Mouse (Mus musculus): ENCODE data around the gene Gm10639. TPM values are rescaled to one million over a fixed set of nuclear protein-coding genes. Genes with fewer than 3 reads are reported as not detected.

The Gm10639 gene
- total and polyA plus RNA-seq, 3 experiments: not detected

GRCm38 (mm10) chr9:78351504-78352220, 61.9 kb downstream of the Gm10639 start:
- TF ChIP-seq GATA2 (IDR thresholded peaks at IDR 0.05; ENCODE audit: borderline replicate concordance, low read depth, low read length) (no peak), POLR2AphosphoS5 (IDR thresholded peaks at IDR 0.05; ENCODE audit: insufficient replicate concordance, low read depth, low read length) (no peak), CTCF (IDR thresholded peaks at IDR 0.05; ENCODE audit: low read depth, low read length) (no peak), TAL1 (conservative IDR thresholded peaks at IDR 0.05; ENCODE audit: low read depth, low read length) (no peak), GATA1 (IDR thresholded peaks at IDR 0.05; ENCODE audit: borderline replicate concordance, low read length) (no peak)
- H3K9me3 ChIP-seq (replicated peaks): no peaks in the 10 kb centered on the region

More at GRCm38 (mm10) chr9:78351504-78352220, 61.9 kb downstream of the Gm10639 start:
- H3K36me3 ChIP-seq (replicated peaks): no peaks in the 10 kb centered on the region
- H3K4me1 ChIP-seq (ENCODE audit: insufficient read depth, low read depth, low read length): no peaks in the 10 kb centered on the region
- ATAC-seq (ENCODE audit: extremely low read depth, insufficient number of reproducible peaks, low FRiP score, poor library complexity, severe bottlenecking) (no peak), DNase-seq (ENCODE audit: low spot score) (no peak)
- H3K27me3 ChIP-seq (ENCODE audit: insufficient read depth, low read length): peaks cover 11% of the 10 kb centered on the region
- no peak overlapping the region for H3K4me3 ChIP-seq (ENCODE audit: low read depth, low read length)

Other genes starting within 250 kb of the Gm10639 start
- not detected in 2 replicates for gene Gcm1, start 238.0 kb upstream of the Gm10639 start, total RNA-seq (2014; fragmentation: Nextera tagmentation)
- gene Gcm1, start 238.0 kb upstream of the Gm10639 start, total RNA-seq (2017): 0.05 TPM in 1 of 2 replicates, not detected in the other
- not detected in 2 replicates for gene Gcm1, start 238.0 kb upstream of the Gm10639 start, polyA plus RNA-seq (2012)
- gene Fbxo9, start 180.9 kb upstream of the Gm10639 start, total RNA-seq (2014; fragmentation: Nextera tagmentation): 115 and 128 TPM in 2 replicates
- gene Fbxo9, start 180.9 kb upstream of the Gm10639 start, total RNA-seq (2017): 110 and 114 TPM in 2 replicates
- gene Fbxo9, start 180.9 kb upstream of the Gm10639 start, polyA plus RNA-seq (2012): 35.2 and 53.8 TPM in 2 replicates
- gene Ick, start 180.7 kb upstream of the Gm10639 start, total RNA-seq (2014; fragmentation: Nextera tagmentation): 49.2 and 59.1 TPM in 2 replicates
- gene Ick, start 180.7 kb upstream of the Gm10639 start, total RNA-seq (2017): 14.9 and 17.1 TPM in 2 replicates
- 18.8 and 20.5 TPM in 2 replicates for gene Ick, start 180.7 kb upstream of the Gm10639 start, polyA plus RNA-seq (2012)
- gene Gsta4, start 107.1 kb upstream of the Gm10639 start, total RNA-seq (2014; fragmentation: Nextera tagmentation): 3.6 and 6.8 TPM in 2 replicates
- 3.2 and 4.5 TPM in 2 replicates for gene Gsta4, start 107.1 kb upstream of the Gm10639 start, total RNA-seq (2017)
- 1.3 and 1.4 TPM in 2 replicates for gene Gsta4, start 107.1 kb upstream of the Gm10639 start, polyA plus RNA-seq (2012)
- gene Gsta1, start 59.3 kb upstream of the Gm10639 start, total RNA-seq (2014; fragmentation: Nextera tagmentation): not detected in 2 replicates
- gene Gsta1, start 59.3 kb upstream of the Gm10639 start, total RNA-seq (2017): not detected in 2 replicates
- gene Gsta1, start 59.3 kb upstream of the Gm10639 start, polyA plus RNA-seq (2012): not detected in 2 replicates
- gene Gm3776, start 32.8 kb upstream of the Gm10639 start, total RNA-seq (2014; fragmentation: Nextera tagmentation): not detected in 2 replicates
- not detected in 2 replicates for gene Gm3776, start 32.8 kb upstream of the Gm10639 start, total RNA-seq (2017)
- not detected in 2 replicates for gene Gm3776, start 32.8 kb upstream of the Gm10639 start, polyA plus RNA-seq (2012)
- not detected in 2 replicates for gene Omt2a, start 24.9 kb downstream of the Gm10639 start, total RNA-seq (2014; fragmentation: Nextera tagmentation)
- 0.11 TPM in 1 of 2 replicates, not detected in the other for gene Omt2a, start 24.9 kb downstream of the Gm10639 start, total RNA-seq (2017)
- gene Omt2a, start 24.9 kb downstream of the Gm10639 start, polyA plus RNA-seq (2012): not detected in 2 replicates
- not detected in 2 replicates for gene Omt2b, start 37.7 kb downstream of the Gm10639 start, total RNA-seq (2014; fragmentation: Nextera tagmentation)
- gene Omt2b, start 37.7 kb downstream of the Gm10639 start, total RNA-seq (2017): not detected in 2 replicates
- gene Omt2b, start 37.7 kb downstream of the Gm10639 start, polyA plus RNA-seq (2012): 0.04 TPM in 1 of 2 replicates, not detected in the other
- gene Gsta2, start 65.9 kb downstream of the Gm10639 start, total RNA-seq (2014; fragmentation: Nextera tagmentation): not detected in 2 replicates
- gene Gsta2, start 65.9 kb downstream of the Gm10639 start, total RNA-seq (2017): not detected in 2 replicates
- gene Gsta2, start 65.9 kb downstream of the Gm10639 start, polyA plus RNA-seq (2012): not detected in 2 replicates
- gene Dppa5a, start 78.3 kb downstream of the Gm10639 start, total RNA-seq (2014; fragmentation: Nextera tagmentation): not detected in 2 replicates
- gene Dppa5a, start 78.3 kb downstream of the Gm10639 start, total RNA-seq (2017): not detected in 2 replicates
- gene Dppa5a, start 78.3 kb downstream of the Gm10639 start, polyA plus RNA-seq (2012): not detected in 2 replicates
- gene Ooep, start 88.8 kb downstream of the Gm10639 start, total RNA-seq (2014; fragmentation: Nextera tagmentation): not detected in 2 replicates
- 0.06 TPM in 1 of 2 replicates, not detected in the other for gene Ooep, start 88.8 kb downstream of the Gm10639 start, total RNA-seq (2017)
- not detected in 2 replicates for gene Ooep, start 88.8 kb downstream of the Gm10639 start, polyA plus RNA-seq (2012)
- gene Ddx43, start 105.9 kb downstream of the Gm10639 start, total RNA-seq (2014; fragmentation: Nextera tagmentation): not detected in 2 replicates
- gene Ddx43, start 105.9 kb downstream of the Gm10639 start, total RNA-seq (2017): 0.05 TPM in 1 of 2 replicates, not detected in the other
- not detected in 2 replicates for gene Ddx43, start 105.9 kb downstream of the Gm10639 start, polyA plus RNA-seq (2012)
- gene Cgas, start 153.3 kb downstream of the Gm10639 start, total RNA-seq (2014; fragmentation: Nextera tagmentation): not detected in 2 replicates
- 0.12 and 0.16 TPM in 2 replicates for gene Cgas, start 153.3 kb downstream of the Gm10639 start, total RNA-seq (2017)
- gene Cgas, start 153.3 kb downstream of the Gm10639 start, polyA plus RNA-seq (2012): 0.02 TPM in 1 of 2 replicates, not detected in the other
- 39.3 and 41.4 TPM in 2 replicates for gene Mto1, start 158.3 kb downstream of the Gm10639 start, total RNA-seq (2014; fragmentation: Nextera tagmentation)
- gene Mto1, start 158.3 kb downstream of the Gm10639 start, total RNA-seq (2017): 35.1 and 35.5 TPM in 2 replicates
- 13.7 and 18.3 TPM in 2 replicates for gene Mto1, start 158.3 kb downstream of the Gm10639 start, polyA plus RNA-seq (2012)
- not detected in 2 replicates for gene Gm17324, start 158.9 kb downstream of the Gm10639 start, total RNA-seq (2014; fragmentation: Nextera tagmentation)
- gene Gm17324, start 158.9 kb downstream of the Gm10639 start, total RNA-seq (2017): 0.35 TPM in 1 of 2 replicates, not detected in the other
- gene Gm17324, start 158.9 kb downstream of the Gm10639 start, polyA plus RNA-seq (2012): 0.08 TPM in 1 of 2 replicates, not detected in the other
- 20,210 and 21,324 TPM in 2 replicates for gene Eef1a1, start 199.2 kb downstream of the Gm10639 start, total RNA-seq (2014; fragmentation: Nextera tagmentation)
- gene Eef1a1, start 199.2 kb downstream of the Gm10639 start, total RNA-seq (2017): 8,565 and 9,264 TPM in 2 replicates
- 1,062 and 1,118 TPM in 2 replicates for gene Eef1a1, start 199.2 kb downstream of the Gm10639 start, polyA plus RNA-seq (2012)

Measured in G1E (cell line).